Mouse (Mus musculus) forebrain, embryonic 10.5 days (tissue): Measurements from ENCODE around the gene Insl6. TPM values are rescaled to one million over a fixed set of nuclear protein-coding genes. Genes with fewer than 3 reads are reported as not detected.

ENCODE experiments used
- DNase-seq: peaks from one replicate; pipeline ENCODE4 v3.0.0-alpha.2; 2017; ENCODE audit warnings: low spot score; ENCODE audit errors: extremely low spot score
- H3K27ac ChIP-seq: fragments of 300-500 bp; sonication (generic); 2 replicates; pipeline ENCODE4 v1.5.1; 2016; ENCODE audit warnings: mild to moderate bottlenecking
- H3K27me3 ChIP-seq: fragments of 300-500 bp; sonication (generic); 2 replicates; pipeline ENCODE4 v1.6.1; 2016; ENCODE audit warnings: mild to moderate bottlenecking; ENCODE audit not compliant: poor library complexity, severe bottlenecking
- H3K36me3 ChIP-seq: fragments of 300-500 bp; sonication (generic); replicated peaks from 2 replicates; pipeline ENCODE4 v1.6.1; 2016; ENCODE audit warnings: mild to moderate bottlenecking, moderate library complexity
- H3K4me1 ChIP-seq: fragments of 300-500 bp; sonication (generic); 2 replicates; pipeline ENCODE4 v1.6.1; 2016
- H3K4me3 ChIP-seq: fragments of 300-500 bp; sonication (generic); 2 replicates; pipeline ENCODE4 v1.5.1; 2016; ENCODE audit warnings: mild to moderate bottlenecking, moderate library complexity
- H3K9me3 ChIP-seq: fragments of 300-500 bp; sonication (generic); 2 replicates; pipeline ENCODE4 v1.6.1; 2016; ENCODE audit warnings: mild to moderate bottlenecking, moderate library complexity
- WGBS: fragments of 180-500 bp; shearing (Covaris S2); methylation state at CpG from one replicate; pipeline ENCODE4 v1.1.7; 2016; 5-methylcytosine and 5-hydroxymethylcytosine counted together
- polyA plus RNA-seq: library from polyadenylated mRNA; unstranded; fragments of >200 nt; fragmentation: Nextera tagmentation; extraction: Ambion mirVana; gene quantifications from 2 replicates; pipeline ENCODE4 v1.2.1, GENCODE M21; 2016

The Insl6 gene
- polyA plus RNA-seq, 1 experiment from 2014 or later = 5.3 TPM

DNA sequence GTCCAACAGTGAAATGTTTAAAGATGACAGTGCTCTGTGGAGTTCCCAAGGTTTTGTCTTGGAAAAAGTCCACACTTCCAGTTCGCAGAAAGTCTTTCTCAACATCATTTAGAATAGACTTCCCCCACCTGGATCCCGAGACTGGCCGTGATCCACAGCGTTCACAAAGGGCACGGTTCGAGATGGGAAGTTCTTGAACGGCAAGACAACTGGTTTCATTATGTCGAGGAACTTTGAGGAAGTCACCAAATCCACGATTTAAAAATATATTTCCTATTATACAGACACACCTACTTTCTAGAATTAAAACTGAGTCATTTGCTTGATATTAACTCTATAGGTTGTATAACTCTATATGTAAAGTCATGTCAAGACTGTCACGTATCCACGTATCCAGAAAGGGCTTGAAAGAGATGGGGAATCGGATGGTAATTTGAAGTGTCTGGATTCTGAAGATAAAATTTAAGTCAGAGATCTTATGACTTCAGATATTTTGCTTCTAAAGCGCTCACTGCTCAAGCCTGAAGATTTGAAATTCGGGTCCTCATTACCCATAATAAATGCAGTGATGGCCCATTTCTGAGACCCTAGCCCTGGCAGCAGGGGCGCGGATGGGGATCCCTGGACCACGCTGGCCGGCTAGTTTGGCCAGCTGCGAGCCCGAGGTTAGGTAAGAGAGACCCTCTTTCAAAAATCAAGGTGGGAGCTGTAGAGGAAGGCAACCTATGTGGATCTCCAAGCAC, 41.2 kb upstream of the Insl6 start:
- H3K4me1 ChIP-seq = peaks cover 19% of the 10 kb centered on the region
- H3K36me3 ChIP-seq = no peaks in the 10 kb centered on the region
- DNase-seq = no peak
- 64% methylated on average over 20 of the region's 20 CpGs for whole genome bisulfite sequencing
- no peaks in the 10 kb centered on the region for H3K9me3 ChIP-seq
- peaks cover 40% of the 10 kb centered on the region for H3K27me3 ChIP-seq
- no peak overlapping the region for H3K27ac ChIP-seq
- H3K4me3 ChIP-seq = peak overlapping the region; percentile 52

DNA sequence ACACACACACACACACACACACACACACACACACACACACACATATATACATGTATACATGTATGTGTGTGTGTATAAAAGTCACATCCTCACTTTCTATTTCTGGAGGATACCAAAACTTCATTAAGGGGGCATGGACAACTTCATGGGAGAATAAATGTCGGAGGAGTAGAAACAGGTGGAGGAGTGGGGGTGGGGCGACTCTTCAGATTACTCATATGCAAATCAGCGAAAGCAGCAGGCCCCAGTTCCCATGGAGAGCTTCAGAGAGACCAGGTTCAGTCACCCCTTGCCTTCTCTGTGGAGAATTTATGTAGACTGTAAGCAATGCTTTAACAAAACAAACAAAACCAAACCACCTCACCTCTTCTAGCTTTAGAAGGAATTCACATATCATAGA, 39.9 kb upstream of the Insl6 start:
- DNase-seq = no peak

DNA sequence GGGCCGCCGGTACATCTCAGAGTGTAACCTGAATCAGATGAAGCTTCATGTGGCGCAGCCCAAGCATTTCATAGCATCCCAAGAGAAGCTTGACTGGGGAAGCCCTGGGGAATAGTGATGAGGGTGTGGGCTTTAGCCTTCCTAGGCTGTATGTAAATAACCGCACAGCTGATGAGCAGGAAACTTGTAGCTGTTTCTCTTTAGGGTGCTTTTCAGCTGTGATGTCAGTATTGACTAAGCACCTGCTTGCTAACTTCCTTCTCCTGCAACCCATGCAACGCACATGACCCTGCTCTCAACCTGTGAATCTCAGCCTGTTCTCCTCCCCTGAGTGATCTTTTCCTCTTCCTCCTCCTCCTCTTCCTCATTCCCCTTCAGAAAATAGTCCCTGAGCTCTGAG, 38.9 kb upstream of the Insl6 start:
- DNase-seq = no peak
- H3K36me3 ChIP-seq = no peaks in the 10 kb centered on the region
- H3K27ac ChIP-seq = no peak overlapping the region
- no peak overlapping the region for H3K4me3 ChIP-seq
- H3K4me1 ChIP-seq = peaks cover 26% of the 10 kb centered on the region
- no peaks in the 10 kb centered on the region for H3K9me3 ChIP-seq
- H3K27me3 ChIP-seq = peaks cover 40% of the 10 kb centered on the region
- 81% methylated on average over 5 of the region's 5 CpGs for WGBS

More for the DNA sequence above, 39.9 kb upstream of the Insl6 start:
- H3K4me1 ChIP-seq = peaks cover 26% of the 10 kb centered on the region
- no peaks in the 10 kb centered on the region for H3K9me3 ChIP-seq
- no peak overlapping the region for H3K4me3 ChIP-seq
- 34% methylated on average over 3 of the region's 3 CpGs for whole genome bisulfite sequencing
- H3K36me3 ChIP-seq = no peaks in the 10 kb centered on the region
- no peak overlapping the region for H3K27ac ChIP-seq
- H3K27me3 ChIP-seq = peaks cover 40% of the 10 kb centered on the region

DNA sequence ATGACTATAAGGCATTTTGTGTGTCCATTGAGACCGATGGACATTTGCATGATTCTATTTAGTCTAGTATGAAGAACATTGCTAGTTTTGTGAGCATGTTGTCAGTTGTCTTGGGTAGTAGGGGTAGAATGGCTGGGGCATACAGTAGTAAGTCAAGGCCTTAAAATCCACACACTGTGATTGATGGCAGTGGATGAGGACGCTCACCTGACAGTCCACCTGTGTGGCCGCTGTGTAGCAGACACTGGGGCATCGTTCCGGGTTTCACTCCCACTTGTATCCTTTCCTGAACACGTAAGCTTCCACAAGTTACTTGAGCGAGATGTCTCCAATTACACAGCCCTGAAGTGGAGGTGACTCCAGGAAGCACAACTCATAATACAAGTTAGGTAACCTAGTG, 38.4 kb upstream of the Insl6 start:
- 94% methylated on average over 7 of the region's 7 CpGs for WGBS
- Histone ChIP-seq H3K9me3 (no peaks in the 10 kb centered on the region), H3K27me3 (peaks cover 36% of the 10 kb centered on the region), H3K4me1 (peaks cover 26% of the 10 kb centered on the region), H3K4me3 (no peak overlapping the region), H3K27ac (no peak overlapping the region), H3K36me3 (no peaks in the 10 kb centered on the region)
- DNase-seq = no peak

DNA sequence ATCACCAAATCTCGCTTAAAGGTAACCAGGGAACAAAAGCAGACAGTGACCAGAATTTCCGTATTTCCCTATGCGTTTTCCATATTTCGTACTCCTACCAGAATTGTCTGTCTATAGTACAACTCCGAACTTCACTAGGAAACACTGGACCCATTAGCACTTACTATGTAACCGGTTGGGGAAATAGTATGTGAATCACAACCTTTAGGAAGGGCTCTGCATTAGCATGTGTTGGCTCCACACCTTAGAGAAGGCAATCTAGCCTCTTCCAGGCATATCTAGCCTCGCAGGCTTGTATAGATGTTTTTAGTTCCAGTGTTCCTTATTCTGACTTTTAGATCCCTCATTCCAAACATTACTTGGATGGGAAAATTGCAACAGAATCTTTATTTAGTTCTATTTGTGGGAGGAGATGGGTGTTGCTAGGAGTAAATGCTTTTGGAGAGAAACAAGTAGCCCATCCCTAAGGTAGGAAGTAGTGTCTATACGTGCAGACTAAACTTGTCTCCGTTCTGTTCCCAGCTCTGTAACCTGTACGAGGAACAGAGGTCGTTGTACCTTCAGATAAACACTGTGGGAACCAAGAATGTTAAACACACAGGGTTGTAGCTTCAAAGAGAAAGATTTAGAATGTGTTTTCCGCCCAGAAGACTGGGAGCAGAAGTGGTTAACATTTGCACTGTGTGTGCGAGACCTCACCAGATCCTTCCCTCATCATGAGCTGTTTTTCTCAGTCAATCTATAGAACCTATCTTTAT, 37.2 kb upstream of the Insl6 start:
- Histone ChIP-seq H3K9me3 (no peaks in the 10 kb centered on the region), H3K4me3 (peak overlapping the region; percentile 75), H3K27ac (peak overlapping the region; percentile 85), H3K4me1 (peaks cover 23% of the 10 kb centered on the region), H3K27me3 (peaks cover 24% of the 10 kb centered on the region), H3K36me3 (no peaks in the 10 kb centered on the region)
- 51% methylated on average over 13 of the region's 13 CpGs for WGBS
- no peak for DNase-seq

DNA sequence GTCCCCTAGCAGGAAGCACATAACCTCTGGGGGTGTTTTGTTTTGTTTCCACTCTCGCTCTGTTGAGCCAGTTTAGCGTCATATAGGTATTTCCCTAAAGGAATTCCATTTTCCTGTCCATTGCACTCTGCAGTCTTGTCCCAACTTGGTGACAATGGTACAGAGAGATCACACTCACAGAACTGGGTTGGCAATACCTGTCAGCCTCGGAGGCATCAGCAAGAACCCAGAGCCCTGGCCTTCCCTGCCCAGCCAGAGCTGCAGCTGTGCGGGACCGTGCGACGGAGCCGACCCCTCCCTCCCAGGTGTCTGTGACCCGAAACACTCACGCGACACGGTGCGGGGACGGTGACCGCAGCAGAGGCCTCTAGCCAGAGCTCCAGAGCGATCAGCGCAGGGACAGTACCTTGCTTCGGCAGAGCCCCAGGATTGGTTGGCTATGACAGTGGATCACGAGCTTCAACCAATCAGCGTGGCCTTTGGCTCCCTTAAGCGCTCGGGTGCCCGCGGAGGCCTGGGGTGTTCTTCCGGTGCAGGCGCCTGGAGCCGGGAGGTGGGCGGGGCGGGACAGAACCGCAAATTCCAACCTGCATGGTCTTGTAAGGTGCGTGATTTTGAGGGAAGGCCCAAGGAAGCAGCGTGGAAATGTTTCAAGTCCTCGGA, 36.4 kb upstream of the Insl6 start:
- H3K4me1 ChIP-seq = peaks cover 16% of the 10 kb centered on the region
- peaks cover 17% of the 10 kb centered on the region for H3K27me3 ChIP-seq
- peak overlapping the region; percentile 75 for H3K4me3 ChIP-seq
- peak overlapping the region; percentile 85 for H3K27ac ChIP-seq
- DNase-seq = peak; percentile 87
- WGBS = 3% methylated on average over 33 of the region's 33 CpGs
- no peaks in the 10 kb centered on the region for H3K9me3 ChIP-seq
- H3K36me3 ChIP-seq = no peaks in the 10 kb centered on the region

DNA sequence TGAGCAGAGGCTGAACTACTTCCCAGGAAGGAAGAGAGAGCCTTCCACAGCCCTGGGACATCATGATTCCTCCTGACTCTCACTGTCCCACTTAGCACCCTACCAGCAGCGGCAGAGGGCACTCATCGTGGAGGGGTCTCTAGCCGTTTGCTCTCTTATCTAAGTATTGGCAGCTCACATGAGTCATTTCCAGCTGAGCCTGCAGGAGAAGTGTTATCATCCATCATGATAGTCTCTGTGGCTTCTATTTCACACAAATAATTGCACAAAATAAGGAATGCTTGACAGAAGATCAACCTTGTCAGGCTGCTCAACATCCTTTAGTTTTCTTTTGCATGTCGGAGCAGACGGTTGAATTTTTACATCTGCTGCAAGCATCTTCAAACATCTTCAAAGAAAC, 35.1 kb upstream of the Insl6 start:
- H3K27ac ChIP-seq = no peak overlapping the region
- H3K9me3 ChIP-seq = no peaks in the 10 kb centered on the region
- H3K36me3 ChIP-seq = no peaks in the 10 kb centered on the region
- H3K4me3 ChIP-seq = no peak overlapping the region
- DNase-seq = no peak
- WGBS = 88% methylated on average over 5 of the region's 5 CpGs
- H3K4me1 ChIP-seq = peaks cover 16% of the 10 kb centered on the region
- peaks cover 9% of the 10 kb centered on the region for H3K27me3 ChIP-seq

DNA sequence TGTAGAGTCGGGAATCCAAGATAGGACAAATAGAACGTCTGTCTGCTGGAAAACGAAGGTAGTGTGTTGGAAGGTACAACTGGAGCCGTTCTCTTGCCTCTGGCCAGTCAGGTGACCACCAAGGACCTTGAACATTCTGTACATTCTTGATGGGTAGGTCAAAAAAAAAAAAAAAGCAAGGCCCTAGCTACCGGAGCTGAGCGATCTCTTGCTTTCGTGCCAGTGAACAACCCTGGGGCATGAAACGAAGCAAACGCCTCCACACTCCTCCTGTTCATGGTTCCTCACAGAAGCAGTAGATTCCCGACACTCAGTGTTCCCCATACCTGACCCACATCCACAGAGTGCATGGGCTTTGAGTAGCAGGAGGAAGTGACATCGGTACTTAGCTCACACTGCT, 31.1 kb upstream of the Insl6 start:
- no peaks in the 10 kb centered on the region; the same call in 1 of the 2 replicates for H3K27me3 ChIP-seq
- no peaks in the 10 kb centered on the region for H3K9me3 ChIP-seq
- H3K36me3 ChIP-seq = no peaks in the 10 kb centered on the region
- DNase-seq = no peak
- no peak overlapping the region for H3K27ac ChIP-seq
- WGBS = 85% methylated on average over 11 of the region's 11 CpGs
- H3K4me3 ChIP-seq = no peak overlapping the region
- H3K4me1 ChIP-seq = peaks cover 7% of the 10 kb centered on the region

DNA sequence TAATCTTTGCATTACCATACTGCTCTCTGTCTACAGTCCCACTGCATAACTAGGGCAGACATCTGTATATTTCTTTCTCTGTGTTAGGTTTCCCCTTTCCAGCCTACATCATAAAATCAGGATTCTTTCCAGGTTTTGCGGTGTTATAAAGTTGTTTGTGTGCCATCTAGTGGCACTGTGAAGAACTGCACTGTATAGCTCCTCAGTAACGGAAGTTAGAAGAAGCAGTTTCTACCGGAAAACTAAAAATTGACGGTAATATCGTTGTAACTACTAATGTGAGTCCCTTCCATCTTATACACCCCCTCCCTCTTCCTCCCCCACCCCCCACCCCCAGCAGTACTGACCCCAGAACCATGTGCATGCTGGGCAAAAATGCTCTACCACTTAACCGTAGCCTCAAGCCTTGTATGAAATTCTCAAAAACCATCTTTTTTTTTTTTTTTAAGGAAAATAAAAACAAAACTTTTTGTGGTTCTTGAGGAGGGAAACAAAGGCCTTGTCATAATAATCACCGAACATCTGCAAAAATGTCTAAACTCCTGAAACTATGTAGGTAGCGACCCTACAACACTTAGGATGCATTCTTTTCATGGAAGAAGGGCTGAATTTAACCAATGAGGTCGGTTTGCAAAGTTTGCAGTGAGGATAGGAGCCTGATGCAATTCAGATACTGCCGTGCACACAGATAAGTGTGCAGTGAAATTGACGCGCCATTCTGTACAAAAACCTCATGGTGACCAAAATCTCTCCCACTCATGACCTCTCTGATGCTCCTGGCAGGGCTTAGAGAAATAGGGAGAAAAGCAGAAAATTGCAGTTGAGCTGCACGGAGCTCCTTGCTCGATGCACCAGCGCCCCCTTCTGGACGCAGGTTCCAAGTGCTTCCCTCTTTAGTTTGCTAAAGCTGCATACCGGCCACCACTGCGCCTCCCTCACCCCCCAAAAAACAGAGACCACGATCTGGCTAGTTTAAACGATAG, 30.0 kb upstream of the Insl6 start:
- Histone ChIP-seq H3K27me3 (no peaks in the 10 kb centered on the region), H3K4me3 (peak overlapping the region; percentile 47), H3K9me3 (no peaks in the 10 kb centered on the region), H3K27ac (peak overlapping the region; percentile 48; the same call in 1 of the 2 replicates), H3K36me3 (peaks cover under 1% of the 10 kb centered on the region; the same call in 1 of the 2 replicates), H3K4me1 (peaks cover 10% of the 10 kb centered on the region)
- peak; percentile 87 for DNase-seq
- 4% methylated on average over 20 of the region's 20 CpGs for WGBS

DNA sequence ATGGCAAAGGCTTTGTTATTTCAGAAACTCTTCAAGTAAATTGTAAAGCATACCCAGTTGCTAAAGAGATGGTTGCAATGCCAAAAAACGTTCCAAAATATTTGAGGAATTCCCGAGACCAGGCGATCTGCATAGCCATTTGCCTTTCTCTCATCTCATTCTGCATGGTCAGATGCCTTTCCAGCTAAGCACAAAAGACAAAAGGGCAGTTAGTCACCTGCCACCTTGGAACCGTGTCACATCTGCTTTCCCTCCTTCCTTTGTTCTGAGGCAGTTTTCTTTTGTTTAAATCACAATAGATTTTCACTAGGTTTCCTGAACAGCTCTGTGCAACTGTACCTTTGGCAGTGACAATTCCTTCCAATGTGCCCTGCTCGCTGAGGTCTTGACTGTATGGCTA, 25.8 kb upstream of the Insl6 start:
- H3K4me1 ChIP-seq = peaks cover 10% of the 10 kb centered on the region
- no peak overlapping the region for H3K4me3 ChIP-seq
- H3K27me3 ChIP-seq = no peaks in the 10 kb centered on the region
- H3K27ac ChIP-seq = no peak overlapping the region
- 58% methylated on average over 5 of the region's 5 CpGs for WGBS
- no peak for DNase-seq
- H3K9me3 ChIP-seq = no peaks in the 10 kb centered on the region
- H3K36me3 ChIP-seq = peaks cover 5% of the 10 kb centered on the region; the same call in 1 of the 2 replicates

DNA sequence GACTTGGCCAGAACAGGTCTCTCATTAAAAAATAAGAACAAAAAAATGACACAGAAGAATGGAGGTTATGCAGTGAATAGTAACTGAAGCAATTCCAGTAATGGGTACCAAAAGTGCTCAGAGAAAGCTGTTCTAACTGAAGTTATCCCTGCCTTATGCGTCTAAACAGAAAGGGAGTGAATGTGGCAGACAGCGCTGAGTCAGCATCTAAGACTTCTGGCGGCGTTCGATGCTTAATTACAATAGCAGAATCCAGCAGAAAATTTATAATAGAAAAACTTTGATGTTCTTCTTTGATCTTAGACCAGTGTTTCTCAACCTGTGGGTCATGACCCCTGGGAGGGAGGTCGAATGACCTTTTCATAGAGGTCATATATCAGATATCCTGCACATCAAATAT, 20.5 kb upstream of the Insl6 start:
- no peaks in the 10 kb centered on the region for H3K27me3 ChIP-seq

DNA sequence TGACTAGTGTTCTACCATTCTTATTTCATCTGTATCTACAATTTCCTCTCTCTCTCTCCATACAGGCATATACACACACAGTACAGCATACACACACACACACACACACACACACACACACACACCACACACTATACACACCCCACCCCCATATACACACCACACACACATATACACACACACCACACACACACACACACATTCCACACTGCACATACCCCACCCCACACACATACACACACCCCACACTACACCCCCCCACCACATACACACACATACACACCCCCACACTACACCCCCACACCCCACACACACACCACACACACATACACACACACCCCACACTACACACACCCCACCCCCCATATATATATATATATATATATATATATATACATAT, 19.7 kb upstream of the Insl6 start:
- Histone ChIP-seq H3K36me3 (peaks cover under 1% of the 10 kb centered on the region; the same call in 1 of the 2 replicates), H3K9me3 (no peaks in the 10 kb centered on the region), H3K4me1 (no peaks in the 10 kb centered on the region), H3K27me3 (no peaks in the 10 kb centered on the region), H3K4me3 (no peak overlapping the region), H3K27ac (no peak overlapping the region)
- DNase-seq = no peak

More for the DNA sequence above, 20.5 kb upstream of the Insl6 start:
- Histone ChIP-seq H3K27ac (no peak overlapping the region), H3K9me3 (no peaks in the 10 kb centered on the region), H3K4me1 (peaks cover 1% of the 10 kb centered on the region), H3K36me3 (peaks cover 5% of the 10 kb centered on the region; the same call in 1 of the 2 replicates), H3K4me3 (no peak overlapping the region)
- WGBS = 89% methylated on average over 6 of the region's 6 CpGs
- no peak for DNase-seq
